Mouse (Mus musculus) brain, embryonic 14.5 days (tissue): Measurements from ENCODE around the gene Tbc1d2. TPM values are rescaled to one million over a fixed set of nuclear protein-coding genes. Genes with fewer than 3 reads are reported as not detected.

Source experiments
- DNase-seq: peaks from one replicate; pipeline ENCODE4 v3.0.0-alpha.2; 2011; ENCODE audit warnings: low read depth
- CTCF ChIP-seq: fragments of 200-500 bp; IDR thresholded peaks from 2 replicates; pipeline ENCODE4 v1.5.1; 2012; ENCODE audit warnings: inconsistent platforms, mild to moderate bottlenecking, moderate library complexity, borderline replicate concordance; ENCODE audit not compliant: insufficient read depth, insufficient read length; ENCODE audit errors: extremely low read depth
- POLR2A ChIP-seq: fragments of 200-500 bp; IDR thresholded peaks from 2 replicates; pipeline ENCODE4 v1.6.1; 2012; ENCODE audit warnings: mild to moderate bottlenecking, inconsistent platforms, borderline replicate concordance; ENCODE audit not compliant: poor library complexity, insufficient read depth, insufficient read length, severe bottlenecking; ENCODE audit errors: extremely low read depth
- polyA plus RNA-seq: library from polyadenylated mRNA; depleted of rRNA; stranded (reverse); fragments of >200 nt; gene quantifications from 2 replicates; pipeline ENCODE4 v1.2.3, GENCODE M21; 2012

Gene Tbc1d2
- polyA plus RNA-seq, 1 experiment, result 1.4 TPM

GRCm38 (mm10) chr4:46574024-46574753, 75.8 kb downstream of the Tbc1d2 start:
- TF ChIP-seq CTCF (no peak), POLR2A (no peak)
- DNase-seq, result no peak

DNA sequence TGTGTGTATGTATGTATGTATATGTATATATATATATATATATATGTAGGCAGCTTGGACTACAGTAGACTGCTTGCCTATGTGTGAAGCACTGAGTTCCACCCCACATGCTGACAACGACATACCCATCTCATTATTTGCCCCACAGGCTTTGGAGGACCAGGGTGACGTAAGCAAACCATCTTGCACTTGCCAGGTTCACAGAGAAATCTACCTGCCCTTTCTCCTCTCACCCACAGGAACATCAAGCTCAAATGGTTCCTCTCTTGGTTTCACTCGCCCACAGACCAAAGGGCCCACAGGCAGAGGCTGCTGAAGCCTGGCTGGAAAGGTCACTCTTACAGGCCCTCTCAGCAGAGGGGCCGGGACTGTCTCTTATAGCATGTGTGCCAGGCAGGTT, 77.4 kb downstream of the Tbc1d2 start:
- no peak for DNase-seq
- TF ChIP-seq POLR2A (no peak), CTCF (no peak)

DNA sequence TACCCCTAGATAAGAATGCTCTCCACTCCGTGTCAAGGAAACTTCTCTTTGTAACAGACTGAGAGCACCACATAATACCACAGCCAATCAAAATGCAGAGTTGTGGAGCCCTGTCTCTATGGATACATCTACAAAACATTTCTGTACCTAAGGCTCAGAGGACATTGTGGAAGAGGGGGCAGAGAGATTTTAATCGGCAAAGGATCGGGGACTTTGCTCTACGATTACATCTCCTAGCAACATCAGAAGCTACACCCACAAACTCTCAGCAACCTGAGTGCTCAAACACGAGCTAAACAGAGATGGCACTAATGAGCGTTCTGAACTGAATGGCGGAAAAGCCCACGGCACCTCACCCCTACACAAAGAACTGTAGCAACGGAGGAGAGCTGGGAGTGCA, 78.3 kb downstream of the Tbc1d2 start:
- no peak for DNase-seq
- TF ChIP-seq POLR2A (no peak), CTCF (no peak)

DNA sequence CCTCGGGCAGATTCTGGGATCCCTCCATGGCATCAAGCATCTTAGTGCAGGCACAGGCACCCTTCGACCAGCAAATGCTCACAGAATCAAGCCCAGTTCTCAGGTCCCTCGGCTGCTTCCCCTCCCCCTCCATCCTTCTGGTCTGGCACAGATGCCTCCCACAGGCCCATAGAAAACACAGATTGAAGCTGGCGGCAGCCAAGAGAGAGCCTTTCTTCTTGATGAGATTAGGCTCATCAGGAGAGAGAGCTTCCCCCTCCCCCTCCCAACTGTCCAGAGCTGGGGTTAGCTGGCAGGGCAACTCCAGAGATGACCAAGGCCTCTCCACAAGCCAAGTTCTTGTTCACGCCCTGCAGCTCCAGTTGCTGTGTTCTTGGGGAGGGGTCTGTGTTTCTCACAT, 80.3 kb downstream of the Tbc1d2 start:
- DNase-seq, result peak; percentile 83
- TF ChIP-seq POLR2A (no peak), CTCF (no peak)

- no peak for DNase-seq
- TF ChIP-seq CTCF, result no peak
- TF ChIP-seq POLR2A, result no peak
Measured at GRCm38 (mm10) chr4:46568169-46568568, 81.8 kb downstream of the Tbc1d2 start.

GRCm38 (mm10) chr4:46566931-46567671, 82.9 kb downstream of the Tbc1d2 start:
- TF ChIP-seq POLR2A (no peak), CTCF (no peak)
- DNase-seq, result peak; percentile 55

- no peak for TF ChIP-seq POLR2A
- TF ChIP-seq CTCF, result no peak
- DNase-seq, result no peak
Measured at GRCm38 (mm10) chr4:46565393-46565955, 84.5 kb downstream of the Tbc1d2 start.

- no peak for DNase-seq
- TF ChIP-seq CTCF (no peak), POLR2A (no peak)
Measured at GRCm38 (mm10) chr4:46564247-46564646, 85.8 kb downstream of the Tbc1d2 start.

- DNase-seq, result no peak
- TF ChIP-seq CTCF (no peak), POLR2A (no peak)
Measured at GRCm38 (mm10) chr4:46563847-46564246, 86.2 kb downstream of the Tbc1d2 start.

DNA sequence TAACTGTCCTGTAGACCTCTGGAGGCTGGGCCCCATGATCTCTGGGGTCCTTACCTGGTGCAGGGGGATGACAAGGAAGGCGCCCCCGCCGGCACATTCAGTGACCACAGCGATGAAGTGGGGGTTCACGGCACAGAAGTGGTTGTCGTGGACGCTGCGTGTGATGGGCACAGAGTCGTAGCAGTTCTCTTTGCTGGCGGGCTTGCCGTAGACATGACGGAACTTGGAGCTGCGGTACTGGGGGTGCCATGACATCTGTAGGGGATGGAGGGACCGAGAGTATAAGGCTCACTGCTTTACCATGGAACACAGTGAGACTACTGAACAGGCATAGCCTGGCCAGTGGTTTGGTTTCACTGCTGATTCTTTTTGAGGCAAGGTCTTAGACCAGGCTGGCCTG, 87.2 kb downstream of the Tbc1d2 start:
- DNase-seq, result no peak
- TF ChIP-seq CTCF (no peak), POLR2A (no peak)

DNA sequence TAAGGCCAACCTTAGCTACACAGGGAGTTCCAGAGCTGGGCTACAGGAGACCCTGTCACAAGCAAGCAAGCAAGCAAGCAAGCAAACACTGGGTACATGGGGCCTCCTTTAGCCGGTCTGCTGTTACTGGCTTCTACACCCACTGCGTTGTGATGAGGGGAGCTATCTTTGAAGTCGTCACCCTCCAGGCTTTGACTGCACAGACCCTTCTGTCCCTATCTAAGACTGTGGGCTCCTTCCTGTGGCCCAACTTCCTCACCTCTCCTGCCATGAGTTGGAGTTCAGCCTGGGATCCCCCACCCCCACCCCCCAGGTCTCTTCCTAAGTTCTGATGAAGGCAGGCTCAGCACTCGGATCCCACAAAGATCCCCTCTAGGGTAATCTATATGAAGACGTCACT, 88.0 kb downstream of the Tbc1d2 start:
- DNase-seq, result no peak
- no peak for TF ChIP-seq POLR2A
- TF ChIP-seq CTCF, result no peak

DNA sequence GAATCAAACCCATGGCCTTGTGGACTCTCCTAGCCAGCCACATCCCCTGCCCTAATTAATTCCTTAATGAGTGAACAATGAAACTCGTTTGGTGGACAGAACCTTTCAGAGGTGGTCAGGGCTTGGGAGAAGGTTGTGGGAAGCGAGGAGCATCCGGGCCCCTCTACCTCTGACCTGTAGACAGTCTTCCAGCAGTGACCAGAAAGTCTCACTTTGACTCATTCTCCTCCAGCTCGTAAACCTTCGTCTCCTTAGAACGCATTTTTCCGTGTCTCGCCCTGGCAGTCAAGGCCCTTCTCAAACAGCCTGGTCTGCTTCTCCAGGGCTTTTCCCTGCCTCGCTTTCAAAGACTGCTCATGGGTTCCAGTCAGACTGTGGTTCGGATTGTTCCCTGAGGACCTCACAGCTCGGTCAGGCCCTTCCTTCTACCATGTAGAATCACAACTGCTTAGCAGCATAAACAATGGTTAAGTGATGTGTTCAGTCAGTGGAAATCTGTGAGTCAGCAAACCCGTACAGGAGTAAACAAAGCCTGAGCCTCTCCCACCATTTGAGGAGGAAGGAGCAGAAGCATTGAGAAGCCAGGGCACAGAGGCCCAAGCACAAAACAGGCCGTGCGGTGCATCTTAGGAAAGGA, 89.8 kb downstream of the Tbc1d2 start:
- TF ChIP-seq POLR2A (no peak), CTCF (no peak)
- DNase-seq, result no peak
